Mouse (Mus musculus): Measurements from ENCODE around the gene Atrn.

Gene Atrn

DNA sequence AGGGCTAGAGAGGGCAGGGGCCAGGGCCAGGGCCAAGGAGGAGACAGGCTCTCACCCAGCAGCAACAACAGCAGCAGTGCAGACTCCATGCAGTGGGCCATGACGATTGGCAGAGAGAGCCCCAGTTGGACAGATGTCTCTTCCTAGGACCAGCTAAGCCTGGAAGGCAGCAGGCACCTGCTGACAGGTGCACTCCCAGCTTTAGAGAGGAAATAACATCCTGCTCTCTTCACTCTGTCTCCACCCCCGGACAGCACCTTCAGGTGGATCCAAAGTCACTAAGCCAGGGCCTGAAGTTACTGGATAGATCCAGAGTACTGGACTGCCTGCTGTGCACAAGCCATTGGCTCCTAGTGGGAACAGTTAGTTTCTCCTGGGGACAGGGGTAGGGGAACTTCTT is 136.7 kb downstream of the Atrn start, which contains the start of gene Gfra4:
Gene Gfra4, minus strand, starts transcription at position 101 of the 400 bp plus-strand sequence.
- no peak for DNase-seq

DNA sequence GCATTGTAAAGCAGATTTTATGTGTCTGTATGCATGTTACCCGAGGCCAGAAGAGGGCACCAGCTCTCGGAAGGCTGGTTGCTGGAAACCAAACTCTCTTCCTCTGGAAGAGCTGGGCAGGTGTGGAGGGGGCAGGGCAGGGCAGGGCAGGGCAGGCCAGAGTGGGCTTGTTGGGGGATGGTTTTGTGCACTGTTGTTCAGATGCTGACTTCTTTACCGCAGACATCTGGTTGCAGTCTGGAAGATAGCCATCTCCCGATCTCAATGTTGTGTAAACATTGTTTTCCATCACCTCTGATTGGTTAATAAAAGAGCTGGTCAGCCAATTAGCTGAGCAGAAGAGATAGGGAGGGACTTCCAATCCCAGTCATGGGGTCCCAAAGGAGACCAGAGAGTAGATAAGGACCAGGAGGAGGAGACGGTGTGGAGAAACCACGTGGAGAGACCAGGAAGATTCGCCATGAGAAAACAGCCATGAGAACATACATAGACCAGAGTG is 138.1 kb downstream of the Atrn start:
- no peak for DNase-seq

GRCm38 (mm10) chr2:131044989-131045720 is 138.9 kb downstream of the Atrn start:
- no peak for DNase-seq

GRCm38 (mm10) chr2:131046025-131046424 is 139.7 kb downstream of the Atrn start:
- no peak for DNase-seq

DNA sequence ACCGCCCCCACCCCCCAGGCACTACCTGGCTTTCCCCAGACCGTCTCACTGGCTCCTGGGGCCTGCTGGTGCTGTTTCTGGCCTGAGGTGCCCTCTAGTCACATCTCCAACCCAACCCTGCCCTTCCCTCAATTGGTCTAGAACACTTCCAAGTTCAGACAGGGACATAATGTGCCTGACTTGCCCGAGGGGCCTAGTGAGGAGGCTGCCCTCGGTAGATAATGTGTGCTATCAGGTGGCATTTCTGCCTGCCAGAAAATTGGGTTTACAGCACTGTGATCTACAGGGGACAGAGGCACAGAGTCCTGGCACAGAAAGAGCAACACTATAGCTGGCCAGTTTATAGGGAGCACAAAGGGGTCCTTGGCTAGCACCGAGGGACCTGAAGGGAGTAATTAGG is 145.7 kb downstream of the Atrn start:
- DNase-seq, result no peak

DNA sequence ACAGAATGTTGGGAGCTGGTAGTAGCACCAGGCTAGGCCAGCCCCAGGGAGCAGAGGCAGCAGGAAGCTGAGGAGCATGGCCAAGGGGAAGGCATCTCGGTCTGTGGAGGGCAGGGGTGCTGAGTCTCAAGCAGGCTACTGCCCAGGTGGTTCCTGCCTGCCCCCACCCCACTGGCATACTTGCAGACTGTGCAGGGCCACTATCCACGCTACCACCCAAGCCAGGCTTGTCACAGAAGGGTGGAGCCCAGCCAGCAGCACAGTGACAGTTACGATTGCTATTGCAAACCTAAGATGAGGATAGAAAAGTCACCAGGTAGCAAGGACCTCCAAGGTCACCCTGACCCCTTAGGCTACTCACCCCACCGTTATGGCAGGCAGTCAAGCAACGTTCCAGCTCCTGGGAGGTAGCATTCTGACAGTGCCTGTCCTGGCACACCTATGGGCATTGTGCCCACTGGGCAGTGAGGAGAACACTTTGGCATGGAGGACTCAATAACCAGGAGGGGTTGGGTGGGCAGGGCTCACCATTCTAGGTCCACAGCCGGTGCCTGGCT is 146.6 kb downstream of the Atrn start:
- no peak for DNase-seq

DNA sequence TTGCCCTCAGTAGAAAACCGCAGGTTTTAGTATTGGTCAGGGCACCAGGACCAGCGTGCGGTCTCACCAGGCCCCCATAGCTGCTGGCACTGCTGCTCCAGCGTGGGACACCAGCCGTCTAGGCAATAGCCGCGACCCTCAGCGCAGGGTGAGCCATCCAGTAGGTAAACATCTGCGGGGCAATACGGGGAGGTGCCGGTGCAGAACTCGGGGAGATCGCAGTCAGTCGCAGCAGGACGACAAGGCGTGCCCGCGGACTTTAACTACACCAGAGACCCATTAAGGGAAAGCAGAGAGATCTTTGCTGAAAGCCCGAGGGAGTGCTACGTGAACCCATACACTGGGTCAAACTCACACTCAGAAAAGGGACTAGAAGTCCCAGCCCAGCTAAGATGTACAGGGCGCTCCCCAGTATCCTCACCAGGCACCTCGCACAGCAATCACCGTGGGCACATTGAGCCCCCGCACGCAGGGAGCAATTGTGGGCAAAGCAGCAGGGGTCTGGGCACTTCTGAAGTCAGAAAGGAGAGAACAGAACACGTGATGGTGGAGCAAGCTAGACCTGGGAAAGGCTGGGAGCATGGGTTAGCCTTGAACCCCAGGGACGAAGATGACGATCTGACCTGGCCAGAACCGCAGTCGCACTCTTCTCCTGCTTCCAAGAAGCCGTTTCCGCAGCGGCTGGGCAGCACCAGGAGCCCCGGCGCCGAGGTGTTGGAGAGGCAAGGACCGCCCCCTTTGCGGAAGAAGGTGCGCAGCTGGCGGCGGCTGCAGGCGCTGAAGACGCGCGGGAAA is 147.8 kb downstream of the Atrn start:
- no peak for DNase-seq

DNA sequence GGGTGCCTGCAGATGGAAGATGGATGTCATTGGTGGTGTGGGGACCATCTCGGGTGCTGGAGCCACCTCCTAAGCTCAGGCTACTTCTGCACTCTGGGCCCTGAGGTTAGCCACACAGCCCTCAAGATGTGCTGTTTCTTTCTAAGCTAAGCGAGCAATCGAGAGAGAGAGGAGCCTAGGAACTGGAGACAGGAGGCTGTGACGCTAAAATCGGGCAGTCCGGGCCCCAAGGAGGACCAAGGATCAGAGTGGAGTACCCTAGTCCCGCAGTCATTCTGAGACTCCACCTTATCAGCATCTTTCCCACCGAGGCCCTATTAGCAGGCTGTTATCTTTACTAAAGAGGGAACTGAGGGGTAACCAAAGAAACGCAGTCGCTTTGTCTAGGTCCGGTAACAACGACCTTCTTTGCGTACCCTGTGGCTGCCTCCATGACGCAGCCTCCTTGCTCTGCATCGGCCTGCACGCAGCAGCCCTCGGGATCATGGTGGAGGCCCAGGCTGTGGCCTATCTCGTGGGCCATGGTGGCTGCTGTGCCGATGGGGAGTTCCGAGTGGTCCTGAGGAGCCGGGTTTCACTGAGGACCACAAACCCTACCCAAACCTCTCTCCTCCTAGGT is 148.5 kb downstream of the Atrn start:
- no peak for DNase-seq

GRCm38 (mm10) chr2:131055631-131056030 is 149.3 kb downstream of the Atrn start:
- DNase-seq, result no peak

GRCm38 (mm10) chr2:131056191-131056590 is 149.9 kb downstream of the Atrn start:
- no peak for DNase-seq

DNA sequence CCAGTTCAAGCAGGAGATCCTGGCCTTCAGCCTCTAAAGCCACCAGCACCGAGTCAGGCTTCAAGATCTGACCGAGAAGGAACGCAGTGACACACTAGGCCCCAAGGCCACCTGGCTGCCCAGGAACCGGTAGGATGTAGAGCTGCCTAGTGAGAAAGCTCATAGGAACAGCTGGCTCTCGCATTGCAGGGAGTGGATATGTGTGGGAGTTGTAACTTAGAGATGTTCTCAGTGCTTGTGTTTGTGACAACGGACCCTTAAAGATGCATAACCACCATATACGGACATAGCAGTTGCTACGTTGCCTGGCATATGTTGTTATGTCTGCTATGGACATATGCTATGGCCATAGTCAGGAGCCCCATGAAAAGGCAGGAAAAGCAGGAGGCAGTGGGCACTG is 152.4 kb downstream of the Atrn start:
- DNase-seq, result no peak

DNA sequence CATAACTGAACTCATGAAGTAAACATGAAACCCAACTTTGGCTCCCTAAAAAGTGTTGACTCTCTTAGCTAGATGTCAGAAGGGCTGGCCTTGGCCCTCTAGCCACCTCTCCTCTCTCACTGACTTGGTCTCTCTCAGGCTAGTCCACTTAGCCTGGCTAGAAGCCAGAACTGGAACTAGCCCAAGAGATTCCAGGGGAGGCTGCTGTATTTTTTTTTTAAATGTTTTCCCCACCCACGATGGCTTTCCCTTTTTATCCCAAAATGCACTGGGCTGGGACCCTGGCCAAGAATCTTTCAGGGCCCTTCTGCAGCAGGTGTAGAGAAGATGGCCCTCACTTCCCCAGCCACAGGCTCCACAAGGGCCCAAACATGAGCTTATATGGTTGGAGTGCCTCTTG is 153.1 kb downstream of the Atrn start:
- DNase-seq, result no peak

DNA sequence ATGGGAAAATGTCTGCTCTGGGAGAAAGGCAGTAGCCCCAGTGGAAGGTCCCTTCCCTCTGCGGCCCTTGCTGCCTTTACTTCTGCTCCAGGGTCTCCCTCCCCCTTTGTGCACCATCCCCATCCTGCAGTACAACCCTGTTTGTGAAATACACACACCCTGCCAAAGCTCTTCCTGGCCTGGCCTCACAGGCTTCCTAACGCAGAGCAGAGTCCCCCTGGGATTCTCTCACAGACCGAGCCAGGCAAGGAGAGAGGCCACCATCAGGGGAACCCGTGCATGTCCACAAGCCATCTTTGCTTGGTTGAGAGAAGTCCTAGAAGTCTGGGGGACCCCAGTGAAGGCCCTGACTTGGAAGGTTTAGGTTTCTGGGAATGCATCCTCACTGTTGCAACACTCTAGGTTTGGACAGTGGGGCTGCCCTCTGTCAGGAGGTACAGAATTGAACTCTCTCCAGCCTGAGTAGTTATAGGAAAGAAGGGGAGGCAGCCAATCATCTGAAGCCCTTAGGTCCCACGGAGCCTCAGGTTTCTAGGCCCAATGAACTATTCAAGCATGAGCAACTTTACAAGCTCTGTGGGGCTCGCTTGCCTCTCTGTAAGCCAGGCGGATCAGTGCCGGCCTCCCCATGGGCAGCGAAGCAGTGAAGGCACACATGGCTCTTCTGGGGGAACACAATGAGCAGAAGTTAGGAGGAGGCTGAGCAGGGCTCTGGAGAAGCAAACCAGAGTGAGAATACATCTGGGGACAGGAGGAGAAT is 153.7 kb downstream of the Atrn start:
- DNase-seq, result no peak

DNA sequence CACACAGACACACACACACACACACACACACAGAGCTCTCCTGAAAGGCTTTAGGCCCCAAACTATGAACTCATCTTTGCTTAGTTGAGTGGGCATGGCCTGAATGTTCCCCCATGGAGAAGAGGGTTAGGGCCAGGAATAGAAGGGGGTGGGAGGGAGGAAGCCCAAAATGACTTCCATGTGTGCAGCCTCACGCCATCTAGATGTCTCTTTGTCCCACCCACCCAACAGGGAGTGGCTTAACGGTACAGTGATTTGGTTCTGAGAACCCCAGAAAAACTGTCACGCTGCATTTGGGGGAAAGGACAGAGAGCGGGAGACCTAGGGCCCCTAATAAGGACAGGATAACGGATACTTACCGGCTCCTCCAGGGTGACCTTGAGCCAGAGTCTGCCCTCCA is 154.5 kb downstream of the Atrn start:
- DNase-seq, result no peak

DNA sequence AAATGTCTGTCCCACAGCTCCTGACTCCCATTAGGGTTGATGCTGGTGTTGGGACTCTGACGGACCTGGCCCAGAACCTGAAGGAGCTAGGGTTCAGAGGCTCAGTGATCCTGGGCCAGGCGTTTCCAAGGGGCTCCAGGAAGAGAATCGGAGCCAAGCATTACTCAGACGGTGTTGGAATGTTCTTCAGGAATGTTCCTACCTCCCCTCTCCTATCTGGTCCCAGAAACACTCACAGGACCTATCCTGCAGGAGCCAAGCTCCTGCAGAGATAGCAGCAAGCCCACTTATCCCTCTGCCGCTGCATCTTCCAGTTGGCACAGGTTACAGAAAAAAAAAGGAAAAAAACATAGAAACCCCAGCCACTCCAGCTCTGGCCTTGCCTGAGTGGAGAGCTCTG is 155.3 kb downstream of the Atrn start:
- DNase-seq, result no peak

- no peak for DNase-seq
Observed at GRCm38 (mm10) chr2:131063404-131063864, 157.1 kb downstream of the Atrn start, which contains the start of gene Adam33. TSS of gene Adam33 (minus strand) at chr2:131063814.

GRCm38 (mm10) chr2:131066342-131066741 is 160.0 kb downstream of the Atrn start:
- no peak for DNase-seq

DNA sequence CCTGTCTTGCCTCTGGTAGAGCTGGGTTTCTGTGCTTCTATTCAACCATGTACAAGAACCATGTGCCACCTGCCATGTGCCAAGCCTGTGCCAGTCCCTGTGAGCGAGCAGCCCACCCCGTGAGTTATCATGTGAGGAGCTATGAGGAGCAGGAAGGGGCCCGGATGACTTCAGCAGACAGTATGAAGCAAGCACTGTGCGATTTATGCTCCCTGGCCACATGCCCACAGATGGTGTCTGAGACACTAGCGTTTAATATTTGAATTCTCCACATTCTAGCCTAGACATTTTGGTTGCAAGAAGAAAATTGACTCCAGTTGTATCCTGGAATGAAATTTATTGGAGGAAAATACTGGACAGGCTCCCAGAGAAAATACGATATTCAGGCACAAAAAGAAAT is 161.2 kb downstream of the Atrn start:
- no peak for DNase-seq

DNA sequence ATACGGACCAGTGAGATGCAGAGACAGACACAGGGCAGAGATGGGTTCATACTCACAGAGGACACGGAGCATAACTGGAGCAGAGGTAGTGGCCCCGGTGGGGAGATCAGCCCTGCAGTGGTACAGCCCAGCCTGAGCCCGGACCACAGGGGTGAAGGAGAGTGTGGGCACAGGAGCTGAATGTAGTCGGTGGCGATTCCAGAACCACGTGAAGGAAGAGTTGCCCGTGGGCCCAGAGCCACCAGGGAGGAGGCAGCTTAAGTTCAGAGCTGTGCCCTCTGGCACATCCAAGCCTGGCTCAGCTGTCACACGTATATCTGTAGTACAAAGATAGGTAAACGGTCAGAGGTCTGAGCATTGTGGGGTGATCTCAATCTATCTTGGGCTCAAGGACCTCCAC is 166.2 kb downstream of the Atrn start:
- DNase-seq, result no peak

All from cerebellum, adult 11 months (tissue).